Mouse (Mus musculus) lung, postnatal 36 days (tissue): ENCODE results near the gene Dock10.

Experiments used
- DNase-seq: peaks from one replicate; pipeline ENCODE4 v3.0.0; 2022; ENCODE audit warnings: mixed read lengths

Dock10 gene

DNA sequence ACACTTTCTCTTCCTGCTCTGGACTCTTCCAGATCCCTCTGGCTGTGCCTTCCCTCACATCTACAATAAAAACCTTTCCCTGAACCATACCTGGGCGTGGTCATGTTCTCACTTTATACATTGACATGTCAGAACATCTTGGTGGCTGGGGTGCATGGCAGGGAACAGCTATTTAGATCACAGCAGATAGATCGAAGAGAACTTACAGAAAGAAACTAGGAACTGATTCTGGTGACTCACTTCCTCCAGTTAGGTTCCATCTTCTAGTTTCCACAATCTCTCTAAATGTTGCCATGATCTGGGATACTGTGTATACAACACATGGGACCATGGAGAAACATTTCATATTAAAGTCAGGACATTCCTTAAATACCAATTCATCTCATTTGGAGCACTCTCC, 304.4 kb downstream of the Dock10 start:
- DNase-seq: no peak

DNA sequence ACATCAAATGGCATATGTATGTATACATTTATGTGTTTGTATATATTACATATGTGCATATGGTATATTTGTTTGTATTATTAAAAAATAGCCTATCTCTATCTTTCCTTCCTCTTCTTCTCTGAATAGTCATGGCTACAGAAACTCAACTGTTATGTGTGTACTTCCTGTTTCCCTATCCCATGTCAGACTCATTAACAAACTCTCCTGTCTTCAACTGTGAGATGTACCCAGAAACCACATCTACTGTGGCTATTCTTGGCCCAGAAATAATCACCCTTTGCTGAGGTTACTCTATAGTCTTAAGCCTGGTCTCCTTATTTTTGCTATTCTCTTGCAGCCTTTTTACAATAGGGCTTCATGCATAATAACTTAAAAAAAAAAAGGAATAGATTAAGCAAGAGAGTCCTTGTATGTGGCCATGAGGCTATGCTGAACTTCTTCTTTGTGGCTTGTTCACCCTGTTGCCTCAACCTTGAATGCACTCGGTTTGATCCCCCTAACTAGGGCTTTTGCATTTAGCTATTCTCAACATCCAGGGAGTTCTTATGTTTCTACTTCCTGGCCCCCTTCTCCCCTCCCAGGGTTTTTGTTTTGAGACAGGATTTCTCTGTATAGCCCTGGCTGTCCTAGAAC, 306.3 kb downstream of the Dock10 start:
- no peak for DNase-seq
